Mouse (Mus musculus) kidney, embryonic 14.5 days (tissue): ENCODE measurements around the gene Apol7e. TPM values are rescaled to one million over a fixed set of nuclear protein-coding genes. Genes with fewer than 3 reads are reported as not detected.
"Not testable (repeated sequence)": the region's sequence is repeated elsewhere in the genome, so short reads cannot be mapped to it uniquely, and the experiment has no call there.

Experiments
- ATAC-seq: fragments of 200-750 bp; cut with Nextera tagmentation; 2 replicates; pipeline ENCODE4 v1.8.0; 2017; ENCODE audit warnings: moderate number of reproducible peaks, mild to moderate bottlenecking, moderate TSS enrichment, moderate library complexity; ENCODE audit not compliant: low FRiP score, low TSS enrichment
- H3K27ac ChIP-seq: fragments of 300-500 bp; sonication (generic); 2 replicates; pipeline ENCODE4 v1.5.1; 2014; ENCODE audit warnings: low read depth, mild to moderate bottlenecking, low read length, moderate library complexity, mixed read lengths
- H3K27me3 ChIP-seq: fragments of 300-500 bp; sonication (generic); 2 replicates; pipeline ENCODE4 v1.6.1; 2014; ENCODE audit warnings: mild to moderate bottlenecking, low read length; ENCODE audit not compliant: control insufficient read depth, insufficient read depth
- H3K36me3 ChIP-seq: fragments of 300-500 bp; sonication (generic); 2 replicates; pipeline ENCODE4 v1.6.1; 2014; ENCODE audit warnings: low read length, mixed read lengths; ENCODE audit not compliant: control insufficient read depth, insufficient read depth
- H3K4me1 ChIP-seq: fragments of 300-500 bp; sonication (generic); 2 replicates; pipeline ENCODE4 v1.6.1; 2014; ENCODE audit warnings: low read length, mixed read lengths; ENCODE audit not compliant: control insufficient read depth, insufficient read depth
- H3K4me2 ChIP-seq: fragments of 300-500 bp; sonication (generic); replicated peaks from 2 replicates; pipeline ENCODE4 v1.6.1; 2014; ENCODE audit warnings: low read depth, mild to moderate bottlenecking, low read length
- H3K4me3 ChIP-seq: fragments of 300-500 bp; sonication (generic); 2 replicates; pipeline ENCODE4 v1.5.1; 2014; ENCODE audit warnings: mild to moderate bottlenecking, low read length
- H3K9ac ChIP-seq: fragments of 300-500 bp; sonication (generic); 2 replicates; pipeline ENCODE4 v1.6.1; 2014; ENCODE audit warnings: low read depth, mild to moderate bottlenecking, low read length, moderate library complexity
- H3K9me3 ChIP-seq: fragments of 300-500 bp; sonication (generic); 2 replicates; pipeline ENCODE4 v1.6.1; 2016; ENCODE audit warnings: low read length; ENCODE audit not compliant: control insufficient read depth
- WGBS: fragments of 180-500 bp; shearing (Covaris S2); extraction: QIAGEN DNeasy Blood & Tissue Kit; methylation state at CpG from one replicate; pipeline ENCODE4 v1.1.7; 2014; 5-methylcytosine and 5-hydroxymethylcytosine counted together
- polyA plus RNA-seq: library from polyadenylated mRNA; unstranded; fragments of >200 nt; fragmentation: Nextera tagmentation; extraction: Ambion mirVana; gene quantifications from 2 replicates; pipeline ENCODE4 v1.2.1, GENCODE M21; 2014

Gene Apol7e
- polyA plus RNA-seq, 1 experiment from 2014 or later, result not detected

DNA sequence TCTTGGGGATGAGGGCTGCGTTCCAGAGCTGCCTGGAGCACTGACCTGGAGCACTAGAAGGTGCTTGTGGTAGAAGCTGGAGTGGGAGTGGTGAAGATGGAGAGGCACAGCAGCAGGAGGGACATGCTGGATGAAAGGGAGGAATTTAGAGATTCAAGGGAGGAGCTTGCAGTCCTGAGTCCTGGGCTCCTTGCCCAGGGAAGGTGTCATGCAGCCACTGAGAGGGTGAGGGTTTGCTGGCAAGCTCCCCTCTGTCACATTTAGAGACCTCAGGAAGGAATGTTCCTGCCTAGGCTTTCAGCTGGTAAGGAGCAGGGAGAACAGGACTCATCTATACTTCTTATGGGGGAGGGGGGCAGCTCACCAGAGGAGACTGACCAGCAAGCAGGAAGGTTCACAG is 10.3 kb downstream of the Apol7e start:
- not testable (repeated sequence) for H3K4me2 ChIP-seq, H3K4me1 ChIP-seq, H3K4me3 ChIP-seq, H3K36me3 ChIP-seq, ATAC-seq, H3K27ac ChIP-seq, H3K9me3 ChIP-seq, H3K9ac ChIP-seq, H3K27me3 ChIP-seq
- WGBS, result no CpG with 5 or more reads among the region's 1 CpGs

DNA sequence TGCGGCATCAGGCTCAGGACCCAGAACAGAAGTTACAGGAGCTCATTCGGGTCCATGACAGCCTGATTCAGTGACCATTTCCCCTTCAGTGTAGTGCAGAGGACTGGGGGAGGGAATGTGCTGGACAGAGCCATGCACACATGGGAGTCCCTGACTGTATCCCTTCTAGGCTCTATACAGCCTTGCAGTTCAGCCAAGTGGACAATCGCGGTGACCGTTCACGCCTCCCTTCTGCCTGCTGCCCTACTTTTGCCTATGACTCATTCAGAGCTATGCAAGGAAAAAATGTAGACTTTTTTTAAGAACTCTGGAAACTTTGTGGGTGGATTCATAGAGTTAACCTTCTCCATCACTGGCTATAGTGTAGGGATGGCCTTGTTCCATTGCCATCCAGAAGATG is 19.6 kb downstream of the Apol7e start:
- H3K27ac ChIP-seq, H3K9ac ChIP-seq, ATAC-seq, H3K4me3 ChIP-seq, H3K27me3 ChIP-seq, H3K4me2 ChIP-seq, H3K36me3 ChIP-seq, H3K4me1 ChIP-seq, H3K9me3 ChIP-seq: not testable (repeated sequence)
- 63% methylated on average over 2 of the region's 6 CpGs for WGBS

DNA sequence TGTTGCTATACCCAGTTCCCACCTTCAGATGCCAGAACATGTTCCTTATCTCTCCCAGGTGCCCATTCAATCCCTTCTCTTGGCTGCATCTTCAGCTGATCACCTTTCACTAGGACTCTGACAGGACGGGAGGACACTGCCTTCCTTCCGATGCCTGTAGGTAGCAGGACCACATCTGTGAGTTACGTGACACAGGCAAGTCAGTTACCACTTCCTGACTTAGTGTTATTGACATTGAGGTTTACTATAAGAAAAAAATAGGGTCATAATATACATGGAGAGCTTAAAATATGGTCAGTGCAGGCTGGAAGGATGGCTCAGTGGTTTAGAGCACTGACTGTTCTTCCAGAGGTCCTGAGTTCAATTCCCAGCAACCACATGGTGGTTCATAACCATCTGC is 22.9 kb downstream of the Apol7e start:
- not testable (repeated sequence) for H3K27ac ChIP-seq, H3K27me3 ChIP-seq, H3K4me1 ChIP-seq, ATAC-seq, H3K4me2 ChIP-seq, H3K9ac ChIP-seq, H3K9me3 ChIP-seq, H3K4me3 ChIP-seq, H3K36me3 ChIP-seq
- no CpG with 5 or more reads among the region's 3 CpGs for WGBS

DNA sequence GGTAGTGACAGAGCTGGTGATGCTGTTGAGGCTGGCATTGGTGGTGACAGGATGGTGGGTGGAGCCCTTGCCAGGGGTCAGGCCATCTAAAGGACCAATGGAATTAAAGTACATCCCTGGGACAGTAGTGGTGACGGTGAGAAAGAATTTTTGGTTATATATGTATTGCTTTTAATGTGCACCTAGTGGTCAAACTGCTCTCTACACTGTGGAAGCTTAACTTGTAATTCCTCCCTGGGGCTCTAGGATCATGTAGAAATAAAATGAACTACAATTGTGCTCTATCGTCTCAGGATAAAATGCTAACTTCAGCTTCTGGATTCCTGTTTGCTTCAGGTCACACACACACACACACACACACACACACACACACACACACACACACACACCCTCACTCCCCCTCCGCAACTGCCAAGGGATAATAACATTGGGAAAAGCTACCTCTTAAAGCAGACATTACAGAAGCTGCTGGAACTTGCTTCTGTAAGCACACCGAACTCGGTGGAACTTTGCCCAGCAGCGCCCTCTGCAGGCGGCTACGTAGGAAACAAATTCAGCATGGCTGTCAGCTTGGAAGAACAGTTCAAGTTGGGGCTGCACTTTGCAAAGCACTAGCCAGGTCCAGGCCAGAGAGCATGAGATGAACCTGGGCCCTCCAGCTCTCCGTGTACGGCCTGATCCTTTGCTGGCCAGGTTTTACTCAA is 25.7 kb downstream of the Apol7e start:
- H3K27me3 ChIP-seq, H3K9ac ChIP-seq, H3K4me1 ChIP-seq, H3K4me3 ChIP-seq, H3K9me3 ChIP-seq, H3K27ac ChIP-seq, ATAC-seq, H3K4me2 ChIP-seq, H3K36me3 ChIP-seq: not testable (repeated sequence)
- WGBS, result 18% methylated on average over 2 of the region's 10 CpGs

DNA sequence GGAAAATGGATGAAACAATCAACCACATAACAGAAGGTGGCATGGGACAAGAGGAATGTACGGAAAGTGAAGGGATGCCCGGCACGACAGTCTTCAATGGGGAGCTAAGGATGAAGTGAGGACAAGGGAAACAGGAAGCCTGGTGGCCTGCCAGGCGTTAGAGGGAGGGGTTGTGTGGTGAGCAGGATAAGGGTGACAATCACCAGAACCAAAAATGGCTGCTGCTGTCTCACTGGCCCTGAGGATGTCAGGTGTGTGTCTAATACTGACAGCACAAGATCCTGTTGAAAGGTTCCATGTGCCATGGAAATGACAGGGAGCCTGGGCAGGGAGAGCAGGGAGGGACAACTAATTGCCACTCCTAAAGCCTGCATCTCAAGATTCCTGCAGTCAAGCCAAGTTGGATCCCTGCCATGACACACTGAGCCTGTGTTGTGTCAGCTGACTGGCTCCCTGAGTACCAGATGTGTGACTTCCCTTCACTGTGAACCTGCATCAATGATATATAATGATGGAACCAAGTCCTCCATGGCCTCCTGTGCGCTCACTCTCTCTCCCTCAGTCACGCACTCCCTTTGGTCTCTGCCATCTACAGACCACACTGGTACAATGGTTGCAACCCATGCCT is 26.9 kb downstream of the Apol7e start:
- not testable (repeated sequence) for H3K9me3 ChIP-seq, H3K4me2 ChIP-seq, H3K36me3 ChIP-seq, H3K9ac ChIP-seq, ATAC-seq, H3K4me1 ChIP-seq, H3K27me3 ChIP-seq, H3K27ac ChIP-seq, H3K4me3 ChIP-seq
- WGBS, result 81% methylated on average over 5 of the region's 6 CpGs

DNA sequence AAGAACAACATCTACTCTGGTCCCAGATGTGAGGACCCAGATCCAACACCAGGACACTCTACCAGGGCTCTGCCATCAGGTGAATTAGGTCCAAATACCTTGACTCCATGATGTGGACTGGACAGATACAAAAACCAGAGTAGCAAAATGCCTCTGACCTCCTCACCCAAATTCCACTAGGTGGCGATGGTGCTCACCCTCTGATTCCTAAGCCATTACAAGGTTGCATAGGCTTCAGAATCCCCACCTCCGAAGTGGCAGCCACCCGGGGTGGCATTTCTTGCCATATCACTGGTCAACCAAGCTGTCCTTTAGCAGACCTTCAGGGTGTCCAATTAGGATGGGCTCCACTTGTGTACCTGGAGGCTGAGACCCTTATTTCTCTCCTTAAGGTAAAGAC is 28.5 kb downstream of the Apol7e start:
- ATAC-seq, result peak; percentile 50; the same call in 1 of the 2 replicates
- H3K9ac ChIP-seq, H3K9me3 ChIP-seq, H3K4me3 ChIP-seq, H3K4me2 ChIP-seq, H3K36me3 ChIP-seq, H3K27me3 ChIP-seq, H3K27ac ChIP-seq, H3K4me1 ChIP-seq: not testable (repeated sequence)
- 8% methylated on average over 3 of the region's 3 CpGs for WGBS

DNA sequence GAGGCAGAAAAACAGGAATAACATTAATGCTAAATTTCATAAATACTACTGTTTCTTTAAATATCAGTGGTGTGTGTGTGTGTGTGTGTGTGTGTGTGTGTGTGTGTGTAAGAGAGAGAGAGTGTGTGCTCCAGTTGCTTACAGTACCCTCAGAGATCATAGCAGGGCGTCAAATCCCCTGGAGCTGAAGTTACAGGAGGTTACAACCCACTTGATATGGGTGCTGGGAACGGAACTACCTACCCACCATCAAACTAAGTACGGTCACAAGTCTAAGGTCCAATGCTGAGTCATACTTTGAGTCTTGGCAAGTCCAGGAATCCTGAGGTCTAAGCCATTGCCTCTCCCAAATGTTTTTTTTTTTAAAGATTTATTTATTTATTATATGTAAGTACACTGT is 29.1 kb downstream of the Apol7e start:
- H3K27ac ChIP-seq, H3K9me3 ChIP-seq, ATAC-seq, H3K4me3 ChIP-seq, H3K4me2 ChIP-seq, H3K9ac ChIP-seq, H3K4me1 ChIP-seq, H3K27me3 ChIP-seq, H3K36me3 ChIP-seq: not testable (repeated sequence)
- 89% methylated on average over 3 of the region's 3 CpGs for WGBS

DNA sequence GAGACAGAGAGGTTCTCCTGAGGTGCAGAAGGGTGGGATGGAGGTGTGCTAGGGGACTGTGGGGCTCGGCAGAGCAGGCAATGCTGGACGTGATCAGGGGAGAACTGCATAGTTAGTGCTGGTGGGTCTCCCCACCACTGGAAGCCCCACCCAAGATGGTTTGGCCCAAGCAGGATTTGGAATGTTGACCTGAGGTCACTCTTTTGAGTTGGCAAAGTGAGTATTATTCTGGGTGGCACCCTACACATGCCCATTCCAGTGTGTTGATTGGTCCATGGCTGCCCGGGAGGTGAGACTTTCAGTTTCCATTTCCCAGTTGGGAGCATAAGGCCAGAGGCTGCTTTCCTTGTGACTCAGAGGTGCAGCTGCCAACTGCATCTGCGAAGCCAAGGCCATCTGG is 30.1 kb downstream of the Apol7e start, which contains the start of gene Apol9b:
Gene Apol9b (plus strand): TSS at position 301 of the 400 bp plus-strand sequence.
- H3K4me2 ChIP-seq, H3K36me3 ChIP-seq, H3K27me3 ChIP-seq, H3K27ac ChIP-seq, H3K9ac ChIP-seq, H3K4me3 ChIP-seq, ATAC-seq, H3K4me1 ChIP-seq, H3K9me3 ChIP-seq: not testable (repeated sequence)
- WGBS, result 80% methylated on average over 1 of the region's 4 CpGs

DNA sequence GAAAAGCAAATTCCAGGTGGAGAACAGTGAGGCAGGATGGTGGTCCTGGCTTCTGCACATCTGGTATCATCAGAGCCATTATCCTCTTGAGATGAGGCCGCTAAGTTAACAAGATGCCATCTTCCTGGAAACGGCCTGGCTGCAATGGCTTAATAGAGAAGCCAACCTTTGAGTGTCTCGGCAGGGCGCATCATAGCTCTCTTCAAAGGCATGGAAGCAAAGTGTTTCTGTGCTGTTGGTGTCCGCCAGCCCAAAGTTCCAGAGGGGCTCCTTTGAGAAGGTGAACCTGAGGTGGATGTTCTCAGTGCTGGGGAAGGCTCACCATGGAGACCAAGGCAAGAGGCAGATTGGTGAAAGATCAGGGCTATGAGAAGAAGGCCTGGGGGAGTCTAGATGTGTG is 32.9 kb downstream of the Apol7e start:
- no peaks in the 10 kb centered on the region for H3K9me3 ChIP-seq
- H3K4me3 ChIP-seq, result no peak overlapping the region
- no peak for ATAC-seq
- no peaks in the 10 kb centered on the region for H3K27me3 ChIP-seq
- H3K36me3 ChIP-seq, result no peaks in the 10 kb centered on the region
- no peak overlapping the region for H3K27ac ChIP-seq
- H3K4me1 ChIP-seq, result no peaks in the 10 kb centered on the region
- 84% methylated on average over 5 of the region's 5 CpGs for WGBS
- H3K9ac ChIP-seq, result no peak overlapping the region
- H3K4me2 ChIP-seq, result no peak overlapping the region
